Mouse (Mus musculus) A20 (cell line): ENCODE measurements at regions not wholly inside any gene's neighbourhood (a gene's known extent, or its start where the extent isn't known, plus 50 kb on each side); places are given as distances from the start of the nearest gene placed in this dataset.

ENCODE experiments used
- DNase-seq: peaks from one replicate; pipeline ENCODE4 v3.0.0-alpha.2; 2011; ENCODE audit warnings: low read depth, low spot score

GRCm38 (mm10) chr7:129441085-129441617, 150.5 kb upstream of the Wdr11 start:
- no peak for DNase-seq

GRCm38 (mm10) chr7:129469496-129469895, 122.2 kb upstream of the Wdr11 start:
- DNase-seq: peak; percentile 5

GRCm38 (mm10) chr7:129483736-129484135, 107.9 kb upstream of the Wdr11 start:
- no peak for DNase-seq

GRCm38 (mm10) chr7:129506894-129507293, 84.8 kb upstream of the Wdr11 start:
- peak; percentile 42 for DNase-seq

- DNase-seq: no peak
Observed at GRCm38 (mm10) chr7:129509631-129510132, 82.0 kb upstream of the Wdr11 start.

- no peak for DNase-seq
Observed at GRCm38 (mm10) chr7:129514619-129515018, 77.0 kb upstream of the Wdr11 start.

GRCm38 (mm10) chr7:129524369-129524915, 67.2 kb upstream of the Wdr11 start:
- DNase-seq: no peak

- DNase-seq: no peak
Observed at GRCm38 (mm10) chr7:129525985-129526384, 65.7 kb upstream of the Wdr11 start.

- DNase-seq: peak; percentile 4
Observed at GRCm38 (mm10) chr7:129528263-129528662, 63.4 kb upstream of the Wdr11 start.

GRCm38 (mm10) chr7:129533366-129533905, 58.2 kb upstream of the Wdr11 start:
- DNase-seq: no peak
